Mouse (Mus musculus): ENCODE measurements around the gene Clybl. TPM values are rescaled to one million over a fixed set of nuclear protein-coding genes. Genes with fewer than 3 reads are reported as not detected.

Clybl gene
- polyA plus RNA-seq, 1 experiment from 2014 or later = 13.6 TPM

DNA sequence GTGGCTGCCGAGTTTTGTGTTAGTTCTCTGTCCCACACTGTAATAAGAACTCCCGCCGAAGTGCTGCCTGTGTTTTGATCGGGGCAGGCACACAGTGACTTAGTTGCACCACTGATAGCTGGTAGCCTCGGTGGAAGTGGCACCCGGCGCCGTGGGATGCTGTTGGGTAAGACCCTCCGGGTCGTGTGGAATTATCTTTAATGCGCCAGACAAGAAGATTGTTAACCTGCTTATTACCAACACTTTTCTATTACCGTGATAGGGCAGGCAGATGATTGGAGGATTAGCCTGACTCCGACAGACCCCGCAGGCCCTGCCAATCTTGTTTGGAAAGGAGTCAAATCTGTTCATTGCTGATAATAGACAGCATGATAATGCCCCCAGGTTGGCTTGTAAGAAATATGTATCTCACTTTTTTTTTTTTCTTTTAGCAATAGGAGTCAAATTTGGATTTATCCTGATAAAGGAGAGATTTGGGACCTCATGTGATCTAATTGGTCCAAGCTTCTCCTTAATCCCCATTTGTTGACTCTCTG lies 5.2 kb upstream of the Clybl start:
- H3K9ac ChIP-seq = no peak overlapping the region
- H3K4me3 ChIP-seq = no peak overlapping the region
- H3K4me2 ChIP-seq (replicated peaks) = no peak overlapping the region
- ATAC-seq (ENCODE audit: low FRiP score, low read depth) = no peak
- H3K27ac ChIP-seq = no peak overlapping the region
- H3K27me3 ChIP-seq = 0 out of 2 replicates have a peak, but pooled peaks cover 10% of the 10 kb centered on the region
- no peaks in the 10 kb centered on the region for H3K9me3 ChIP-seq
- H3K36me3 ChIP-seq = no peaks in the 10 kb centered on the region
- H3K4me1 ChIP-seq = no peaks in the 10 kb centered on the region
- WGBS = 80% methylated on average over 14 of the region's 14 CpGs

DNA sequence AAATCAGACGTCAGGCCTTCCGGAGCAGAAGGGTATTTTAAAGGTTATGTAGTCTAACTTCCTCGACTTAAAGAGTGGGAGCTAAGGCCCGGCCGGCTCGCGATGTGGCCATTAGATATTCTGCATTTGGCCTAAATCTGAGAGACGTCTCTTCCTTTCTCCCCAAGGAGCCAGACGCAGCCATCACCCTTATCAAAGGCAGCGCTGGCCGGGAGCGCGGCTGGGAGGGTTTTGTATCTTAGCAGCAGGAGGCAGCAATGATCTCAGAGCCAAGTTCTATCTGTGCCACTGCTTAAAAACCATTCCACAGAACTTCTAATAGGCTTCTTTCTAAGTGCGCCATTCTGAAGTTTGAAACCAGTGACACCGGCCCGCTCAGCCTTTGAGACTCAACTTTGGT lies 2.2 kb upstream of the Clybl start:
- Histone ChIP-seq H3K4me2 (replicated peaks) (no peak overlapping the region), H3K4me1 (peaks cover 5% of the 10 kb centered on the region; the same call in 1 of the 2 replicates), H3K4me3 (no peak overlapping the region), H3K9me3 (no peaks in the 10 kb centered on the region), H3K9ac (no peak overlapping the region), H3K27ac (no peak overlapping the region), H3K36me3 (no peaks in the 10 kb centered on the region), H3K27me3 (peaks cover 27% of the 10 kb centered on the region)
- no peak for ATAC-seq (ENCODE audit: low FRiP score, low read depth)
- WGBS = 73% methylated on average over 16 of the region's 16 CpGs

- Histone ChIP-seq H3K9ac (peak overlapping the region; percentile 73), H3K27ac (no peak overlapping the region), H3K4me2 (replicated peaks) (peak overlapping the region; percentile 73), H3K4me1 (peaks cover 5% of the 10 kb centered on the region; the same call in 1 of the 2 replicates), H3K27me3 (peaks cover 45% of the 10 kb centered on the region), H3K4me3 (peak overlapping the region; percentile 72), H3K9me3 (peaks cover 3% of the 10 kb centered on the region; the same call in 1 of the 2 replicates), H3K36me3 (no peaks in the 10 kb centered on the region)
- WGBS = under 1% methylated on average over 12 of the region's 12 CpGs
- ATAC-seq (ENCODE audit: low FRiP score, low read depth) = no peak
Measured at GRCm38 (mm10) chr14:122181815-122182157, 282 bp downstream of the Clybl start.

DNA sequence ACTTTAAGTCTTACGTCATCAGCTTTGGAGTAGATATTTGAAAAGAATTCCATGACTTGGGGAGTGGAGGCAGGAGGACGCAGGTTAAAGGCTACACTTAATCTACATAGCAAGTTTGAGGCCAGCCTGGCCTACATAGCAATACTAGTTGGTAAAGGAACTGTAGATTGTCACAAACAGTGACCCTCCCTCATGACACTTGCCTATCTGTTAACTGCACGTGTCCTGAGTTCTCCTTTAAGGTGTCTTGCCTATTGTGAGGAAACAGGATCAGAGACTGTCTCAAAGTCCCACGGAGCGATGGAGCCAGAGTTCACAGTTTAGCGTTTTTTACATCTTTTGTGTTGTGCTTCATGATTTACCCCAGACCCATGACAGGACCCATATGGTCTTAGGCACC lies 716 bp downstream of the Clybl start:
- Histone ChIP-seq H3K27ac (no peak overlapping the region), H3K4me3 (peak overlapping the region; percentile 72), H3K27me3 (peaks cover 47% of the 10 kb centered on the region), H3K4me1 (peaks cover 5% of the 10 kb centered on the region; the same call in 1 of the 2 replicates), H3K4me2 (replicated peaks) (peak overlapping the region; percentile 73), H3K36me3 (no peaks in the 10 kb centered on the region), H3K9me3 (peaks cover 3% of the 10 kb centered on the region; the same call in 1 of the 2 replicates), H3K9ac (no peak overlapping the region)
- WGBS = 76% methylated on average over 6 of the region's 6 CpGs
- no peak for ATAC-seq (ENCODE audit: low FRiP score, low read depth)

GRCm38 (mm10) chr14:122183974-122184373 lies 2.5 kb downstream of the Clybl start:
- Histone ChIP-seq H3K36me3 (no peaks in the 10 kb centered on the region), H3K27ac (no peak overlapping the region), H3K27me3 (peaks cover 52% of the 10 kb centered on the region), H3K9ac (no peak overlapping the region), H3K9me3 (peaks cover 3% of the 10 kb centered on the region; the same call in 1 of the 2 replicates), H3K4me1 (peaks cover 10% of the 10 kb centered on the region; the same call in 1 of the 2 replicates), H3K4me2 (replicated peaks) (no peak overlapping the region), H3K4me3 (no peak overlapping the region)
- 88% methylated on average over 11 of the region's 11 CpGs for WGBS
- no peak for ATAC-seq (ENCODE audit: low FRiP score, low read depth)

- 28% methylated on average over 5 of the region's 5 CpGs for WGBS
Measured at GRCm38 (mm10) chr14:122188250-122188649, 6.7 kb downstream of the Clybl start.

DNA sequence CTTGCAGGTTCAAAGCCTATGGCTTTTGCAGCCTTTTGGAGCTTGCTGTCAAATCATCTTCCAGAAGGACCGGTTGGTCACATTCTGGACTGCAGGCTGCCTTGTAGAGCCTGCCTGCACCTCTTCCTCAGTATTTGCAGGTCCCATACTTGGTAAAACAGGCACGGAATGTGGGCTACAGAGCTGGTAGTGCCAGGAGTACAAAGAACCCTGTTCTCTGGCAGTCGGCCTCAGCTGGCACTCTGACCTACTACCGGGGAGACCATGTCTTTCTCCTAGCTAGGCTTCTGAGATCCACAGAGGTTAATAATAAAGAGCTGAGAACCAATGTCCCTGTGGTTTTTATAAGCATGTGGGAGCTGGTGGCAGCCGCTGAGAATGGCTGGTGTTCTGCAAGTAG lies 8.4 kb downstream of the Clybl start:
- H3K27ac ChIP-seq = no peak overlapping the region
- no peak overlapping the region for H3K4me2 ChIP-seq (replicated peaks)
- no peak overlapping the region for H3K4me3 ChIP-seq
- WGBS = 60% methylated on average over 5 of the region's 5 CpGs
- no peak overlapping the region for H3K9ac ChIP-seq
- peaks cover 37% of the 10 kb centered on the region for H3K27me3 ChIP-seq
- ATAC-seq (ENCODE audit: low FRiP score, low read depth) = no peak
- 0 out of 2 replicates have a peak, but pooled peaks cover 5% of the 10 kb centered on the region for H3K4me1 ChIP-seq
- H3K36me3 ChIP-seq = no peaks in the 10 kb centered on the region
- H3K9me3 ChIP-seq = peaks cover 6% of the 10 kb centered on the region; the same call in 1 of the 2 replicates

More at GRCm38 (mm10) chr14:122188250-122188649, 6.7 kb downstream of the Clybl start:
- Histone ChIP-seq H3K9ac (no peak overlapping the region), H3K4me2 (replicated peaks) (no peak overlapping the region), H3K9me3 (peaks cover 6% of the 10 kb centered on the region; the same call in 1 of the 2 replicates), H3K36me3 (no peaks in the 10 kb centered on the region), H3K27me3 (peaks cover 51% of the 10 kb centered on the region), H3K4me1 (0 out of 2 replicates have a peak, but pooled peaks cover 5% of the 10 kb centered on the region), H3K27ac (no peak overlapping the region), H3K4me3 (no peak overlapping the region)
- peak; percentile 68 for ATAC-seq (ENCODE audit: low FRiP score, low read depth)

- 19% methylated on average over 2 of the region's 2 CpGs for WGBS
- Histone ChIP-seq H3K4me2 (replicated peaks) (no peak overlapping the region), H3K9me3 (peaks cover 6% of the 10 kb centered on the region; the same call in 1 of the 2 replicates), H3K4me3 (no peak overlapping the region), H3K4me1 (0 out of 2 replicates have a peak, but pooled peaks cover 5% of the 10 kb centered on the region), H3K36me3 (no peaks in the 10 kb centered on the region), H3K27me3 (peaks cover 31% of the 10 kb centered on the region), H3K27ac (no peak overlapping the region), H3K9ac (no peak overlapping the region)
- ATAC-seq (ENCODE audit: low FRiP score, low read depth) = no peak
Measured at GRCm38 (mm10) chr14:122190527-122190926, 9.0 kb downstream of the Clybl start.

- Histone ChIP-seq H3K4me3 (no peak overlapping the region), H3K36me3 (no peaks in the 10 kb centered on the region), H3K27ac (no peak overlapping the region), H3K4me2 (replicated peaks) (no peak overlapping the region), H3K27me3 (peaks cover 26% of the 10 kb centered on the region), H3K9ac (no peak overlapping the region), H3K4me1 (0 out of 2 replicates have a peak, but pooled peaks cover 5% of the 10 kb centered on the region), H3K9me3 (peaks cover 3% of the 10 kb centered on the region; the same call in 1 of the 2 replicates)
- no peak for ATAC-seq (ENCODE audit: low FRiP score, low read depth)
- 17% methylated on average over 7 of the region's 7 CpGs for WGBS
Measured at GRCm38 (mm10) chr14:122190941-122191510, 9.5 kb downstream of the Clybl start.

- no peak overlapping the region for H3K27ac ChIP-seq
- H3K27me3 ChIP-seq = peaks cover 30% of the 10 kb centered on the region
- H3K36me3 ChIP-seq = no peaks in the 10 kb centered on the region
- H3K4me3 ChIP-seq = no peak overlapping the region
- no peak overlapping the region for H3K9ac ChIP-seq
- no peak for ATAC-seq (ENCODE audit: low FRiP score, low read depth)
- H3K4me2 ChIP-seq (replicated peaks) = no peak overlapping the region
- peaks cover 15% of the 10 kb centered on the region for H3K9me3 ChIP-seq
- H3K4me1 ChIP-seq = no peaks in the 10 kb centered on the region
- 95% methylated on average over 8 of the region's 8 CpGs for WGBS
Measured at GRCm38 (mm10) chr14:122194630-122195029, 13.1 kb downstream of the Clybl start.

- no peak for ATAC-seq (ENCODE audit: low FRiP score, low read depth)
- no peak overlapping the region for H3K4me2 ChIP-seq (replicated peaks)
- H3K9ac ChIP-seq = no peak overlapping the region
- H3K4me3 ChIP-seq = no peak overlapping the region
- H3K4me1 ChIP-seq = peaks cover 13% of the 10 kb centered on the region
- 81% methylated on average over 6 of the region's 6 CpGs for WGBS
- peaks cover 26% of the 10 kb centered on the region for H3K27me3 ChIP-seq
- H3K9me3 ChIP-seq = peaks cover 15% of the 10 kb centered on the region
- no peak overlapping the region for H3K27ac ChIP-seq
- H3K36me3 ChIP-seq = no peaks in the 10 kb centered on the region
Measured at GRCm38 (mm10) chr14:122196851-122197250, 15.3 kb downstream of the Clybl start.

DNA sequence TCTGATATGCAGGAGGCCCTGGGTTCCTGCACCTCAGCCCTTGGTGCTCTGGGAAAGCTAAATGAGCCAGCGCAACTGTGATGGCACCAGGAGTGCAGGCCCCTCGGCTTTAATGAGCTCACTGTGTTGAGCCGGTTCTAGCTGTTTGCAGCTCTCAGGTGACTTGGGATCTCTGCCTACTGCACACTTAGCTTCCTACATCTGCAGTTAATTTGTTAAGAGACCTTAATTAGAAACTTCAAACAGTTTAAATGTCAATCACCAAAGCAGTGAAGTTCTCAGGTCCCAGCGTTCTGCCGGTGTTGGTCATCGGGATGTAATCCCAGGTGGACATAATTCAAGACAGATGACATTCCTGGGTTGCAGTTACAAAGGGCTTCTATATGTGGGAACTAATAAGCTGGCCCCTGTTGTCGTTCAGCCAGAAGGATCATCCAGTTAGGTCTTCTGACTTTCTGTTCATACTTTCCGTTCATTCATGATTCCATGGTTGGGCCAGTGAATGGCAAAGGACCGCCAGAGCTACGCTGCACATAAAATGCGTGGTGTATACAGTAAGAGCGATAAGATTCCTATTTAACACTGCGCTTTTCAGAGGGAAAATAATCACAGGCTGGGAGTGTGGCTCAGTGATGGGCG lies 18.9 kb downstream of the Clybl start:
- Histone ChIP-seq H3K4me2 (replicated peaks) (peak overlapping the region; percentile 19), H3K27ac (no peak overlapping the region), H3K9me3 (peaks cover 12% of the 10 kb centered on the region), H3K4me1 (peaks cover 26% of the 10 kb centered on the region), H3K27me3 (peaks cover 47% of the 10 kb centered on the region), H3K36me3 (no peaks in the 10 kb centered on the region), H3K9ac (no peak overlapping the region), H3K4me3 (no peak overlapping the region)
- 17% methylated on average over 14 of the region's 14 CpGs for WGBS
- 0 out of 2 replicates have a peak, but pooled peaks have one; percentile 26 for ATAC-seq (ENCODE audit: low FRiP score, low read depth)

All from limb, embryonic 13.5 days (tissue).